Mouse (Mus musculus): ENCODE data around the gene Foxn3.

Gene Foxn3

GRCm38 (mm10) chr12:99562073-99562866, 1.1 kb downstream of the Foxn3 start:
- peak; percentile 71 for DNase-seq (ENCODE audit: low read depth, low spot score)

DNA sequence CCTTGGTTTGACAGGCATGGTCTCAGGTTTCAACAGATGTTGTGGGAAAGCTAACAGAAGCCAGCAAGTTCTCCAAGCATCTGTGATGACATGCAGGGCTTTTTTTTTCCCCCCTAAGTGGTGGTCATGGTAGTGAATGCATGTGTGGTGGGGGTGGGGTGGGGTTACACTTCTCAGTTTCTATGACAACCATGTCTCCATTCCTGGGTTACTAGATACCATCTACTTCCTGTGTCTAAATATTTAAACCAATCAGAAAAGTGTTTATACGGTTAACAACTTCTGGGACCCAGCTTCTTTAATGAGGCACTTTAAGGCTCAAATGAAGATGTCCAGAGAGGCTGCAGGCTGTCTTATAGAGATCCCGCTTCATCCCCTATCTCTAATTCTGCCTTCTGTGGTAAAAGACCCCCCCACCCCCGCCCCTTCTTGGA, 2.0 kb downstream of the Foxn3 start:
- DNase-seq (ENCODE audit: low read depth, low spot score): no peak

DNA sequence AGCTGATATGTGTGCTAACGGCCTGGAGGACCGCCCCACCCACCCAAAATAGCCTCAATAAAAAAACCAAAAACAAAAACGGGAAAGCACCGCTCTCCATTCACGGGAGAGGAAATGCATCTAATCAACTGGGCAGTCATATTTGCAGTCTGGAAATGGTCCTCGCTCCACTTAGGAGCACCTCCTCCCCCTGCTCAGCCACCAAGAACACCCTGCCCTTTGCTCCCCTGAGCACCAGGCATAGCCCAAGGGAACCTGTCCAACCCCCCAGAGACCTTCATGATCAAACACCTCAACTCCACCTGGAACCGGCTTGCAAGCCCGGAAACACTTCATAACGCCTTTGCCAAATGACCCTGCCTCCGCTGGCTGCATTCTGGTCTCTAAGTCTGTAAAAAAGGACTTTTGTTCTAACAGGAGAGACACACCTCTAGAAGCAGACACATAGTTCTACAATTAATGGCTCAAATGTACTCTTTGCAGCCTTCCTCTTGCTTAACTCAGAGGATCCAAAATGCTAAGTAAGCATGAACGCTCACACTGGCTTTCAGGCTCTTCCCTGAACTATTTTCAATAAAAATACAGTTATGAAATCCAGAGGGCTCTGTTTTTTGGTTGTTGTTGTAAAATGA, 2.6 kb downstream of the Foxn3 start:
- peak; percentile 51 for DNase-seq (ENCODE audit: low read depth, low spot score)

DNA sequence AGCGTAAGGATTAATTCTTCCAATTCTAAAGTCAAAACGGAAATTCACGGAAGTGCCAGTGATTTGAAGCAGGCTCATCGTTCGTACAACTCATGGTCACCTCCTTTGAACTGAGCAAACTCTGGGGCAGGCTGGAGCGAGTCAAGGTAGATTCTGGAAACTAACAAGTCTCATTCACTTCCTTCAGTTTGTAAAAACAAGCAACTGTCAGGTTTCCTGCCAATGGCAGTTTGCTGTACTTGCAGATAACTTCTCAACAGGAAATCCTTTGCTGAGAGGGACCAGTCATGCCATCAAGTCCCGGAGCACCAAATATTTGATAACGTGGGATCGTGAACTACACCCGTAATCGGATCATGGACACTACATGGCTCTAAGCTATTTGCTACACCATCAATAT, 3.9 kb downstream of the Foxn3 start:
- no peak for DNase-seq (ENCODE audit: low read depth, low spot score)

DNA sequence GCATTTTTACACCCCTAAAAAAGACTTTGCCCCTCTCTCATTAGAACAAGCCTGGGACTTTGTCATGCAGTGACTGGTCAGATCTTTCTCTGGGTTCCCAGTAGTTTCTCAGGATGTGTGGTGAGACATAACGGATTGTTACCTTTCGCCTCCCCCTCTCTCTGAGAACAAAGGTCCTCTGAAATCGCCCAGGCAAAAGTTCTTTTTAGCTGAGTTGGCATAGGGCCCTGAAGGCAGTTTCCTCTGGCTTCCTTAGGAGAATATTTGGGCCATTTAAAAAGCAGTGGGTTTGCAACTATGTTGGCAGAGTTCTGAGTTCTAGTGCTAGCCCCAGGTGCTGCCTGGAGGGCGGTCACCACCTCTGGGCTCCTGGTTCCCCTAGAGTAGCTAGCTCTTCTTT, 4.9 kb downstream of the Foxn3 start:
- no peak for DNase-seq (ENCODE audit: low read depth, low spot score)

- DNase-seq (ENCODE audit: low read depth, low spot score): no peak
Measured at GRCm38 (mm10) chr12:99557498-99557897, 5.9 kb downstream of the Foxn3 start.

- no peak for DNase-seq (ENCODE audit: low read depth, low spot score)
Measured at GRCm38 (mm10) chr12:99550629-99551028, 12.8 kb downstream of the Foxn3 start.

DNA sequence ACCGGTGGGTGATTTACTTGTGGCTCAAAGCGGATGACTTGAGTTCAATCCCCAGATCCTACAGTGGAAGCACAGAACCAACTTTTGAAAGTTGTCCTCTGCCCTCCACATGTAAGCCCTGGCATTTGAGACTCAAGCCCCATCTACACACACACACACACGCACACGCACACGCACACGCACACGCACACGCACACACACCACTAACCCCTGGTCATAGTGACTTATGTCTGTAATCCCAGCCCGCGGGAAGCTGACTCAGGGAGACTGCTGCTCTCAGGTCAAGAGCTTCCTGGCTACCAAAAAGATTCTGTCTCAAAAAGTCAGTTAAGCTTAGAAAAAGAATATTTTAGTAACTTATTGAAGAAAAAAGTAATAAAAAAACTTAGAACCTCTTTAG, 13.6 kb downstream of the Foxn3 start:
- DNase-seq (ENCODE audit: low read depth, low spot score): no peak

DNA sequence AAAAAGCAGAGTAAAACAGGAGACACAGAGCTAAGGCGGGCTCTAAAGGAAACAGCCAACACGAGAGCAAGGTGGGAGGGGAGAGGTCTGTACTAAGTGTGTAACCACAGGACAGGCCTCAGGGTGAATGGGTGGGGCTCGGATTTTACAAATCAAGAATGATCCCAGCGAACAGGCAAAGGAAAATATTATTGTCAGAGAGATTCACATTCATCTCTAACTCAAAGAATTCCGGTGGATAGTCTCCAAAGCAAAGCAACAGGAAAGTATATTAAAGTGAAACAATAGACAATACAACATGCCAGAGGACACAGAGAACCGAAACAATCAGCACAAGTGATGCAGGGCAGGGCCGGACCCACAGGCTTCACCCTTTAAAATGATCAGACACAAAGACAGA, 15.0 kb downstream of the Foxn3 start:
- no peak for DNase-seq (ENCODE audit: low read depth, low spot score)

DNA sequence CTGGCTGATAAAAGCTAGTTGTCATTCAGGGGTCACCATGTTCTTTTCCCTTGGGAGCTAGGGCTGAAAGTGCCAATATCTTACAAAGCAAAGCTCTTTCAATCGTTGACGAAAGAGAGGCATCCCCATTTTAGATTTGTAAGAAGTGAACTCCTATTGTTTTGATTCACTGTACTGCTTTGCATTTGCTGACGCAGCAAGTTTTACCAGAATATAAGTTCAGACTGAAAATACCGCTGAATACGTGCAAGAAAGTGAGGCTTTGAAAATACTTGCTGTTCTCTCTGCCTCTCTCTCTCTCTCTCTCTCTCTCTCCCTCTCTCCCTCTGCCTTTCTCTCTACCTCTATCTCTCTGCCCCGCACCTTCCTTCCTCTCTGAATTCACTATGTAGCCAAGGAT, 16.1 kb downstream of the Foxn3 start:
- no peak for DNase-seq (ENCODE audit: low read depth, low spot score)

DNA sequence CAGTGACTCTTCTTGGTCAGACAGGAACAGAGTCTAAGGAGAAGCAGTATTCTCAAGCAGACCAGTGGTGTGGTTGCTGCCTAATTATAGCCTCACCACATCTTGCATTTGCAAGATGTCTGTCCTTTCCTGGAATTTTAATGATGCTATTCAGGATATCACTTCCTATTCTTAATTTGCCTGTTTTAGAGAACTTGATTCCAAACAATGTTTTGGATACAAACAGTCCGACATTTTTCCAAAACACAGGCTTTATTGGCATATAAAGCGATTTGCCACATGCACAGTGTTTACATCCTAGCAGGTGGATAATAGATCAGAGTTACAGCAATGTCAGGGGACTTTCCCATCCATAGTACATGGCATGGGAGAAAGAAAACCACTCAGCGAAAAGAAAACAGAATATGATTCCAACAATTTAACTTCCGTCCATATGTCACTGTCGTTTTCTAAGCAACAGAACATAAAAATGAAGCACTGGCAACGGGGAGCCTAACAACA, 18.1 kb downstream of the Foxn3 start:
- DNase-seq (ENCODE audit: low read depth, low spot score): no peak

- no peak for DNase-seq (ENCODE audit: low read depth, low spot score)
Measured at GRCm38 (mm10) chr12:99544262-99545128, 18.9 kb downstream of the Foxn3 start.

DNA sequence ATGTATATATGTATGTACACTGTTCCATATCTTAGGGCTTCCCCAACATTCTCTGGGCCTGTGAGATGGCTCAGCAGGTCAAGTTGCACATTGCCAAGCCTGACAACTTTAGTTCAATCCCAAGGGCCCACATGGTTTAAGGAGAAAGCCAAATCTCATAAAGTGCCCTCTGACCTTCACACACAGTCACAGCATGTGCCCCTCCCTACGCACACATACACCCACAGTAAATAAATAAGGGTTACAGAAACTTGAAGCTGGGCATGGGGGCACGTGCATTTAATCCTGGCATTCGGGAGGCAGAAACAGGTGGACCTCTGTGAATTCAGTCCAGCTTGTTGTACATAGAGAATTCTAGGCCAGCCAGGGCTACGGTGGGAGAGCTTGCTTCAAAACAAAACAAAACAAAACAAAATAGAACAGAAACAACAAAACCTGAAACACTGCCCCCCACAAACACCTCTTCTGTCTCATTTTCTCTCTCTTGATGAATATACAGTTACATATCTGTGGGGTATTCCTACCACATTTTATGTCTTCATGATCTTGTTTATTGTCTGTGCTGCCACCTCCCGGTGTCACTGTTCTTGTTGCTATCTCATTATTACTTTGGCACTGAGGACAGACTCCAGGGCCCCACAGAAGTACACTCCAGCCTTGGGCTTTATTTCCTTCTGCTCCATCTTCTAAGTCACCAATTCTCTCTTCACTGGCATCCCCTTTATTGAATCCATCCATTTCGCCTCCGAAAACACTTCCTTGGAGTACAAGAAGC, 19.8 kb downstream of the Foxn3 start:
- DNase-seq (ENCODE audit: low read depth, low spot score): no peak

GRCm38 (mm10) chr12:99540201-99540600, 23.2 kb downstream of the Foxn3 start:
- DNase-seq (ENCODE audit: low read depth, low spot score): peak; percentile 61

- no peak for DNase-seq (ENCODE audit: low read depth, low spot score)
Measured at GRCm38 (mm10) chr12:99537316-99537715, 26.1 kb downstream of the Foxn3 start.

DNA sequence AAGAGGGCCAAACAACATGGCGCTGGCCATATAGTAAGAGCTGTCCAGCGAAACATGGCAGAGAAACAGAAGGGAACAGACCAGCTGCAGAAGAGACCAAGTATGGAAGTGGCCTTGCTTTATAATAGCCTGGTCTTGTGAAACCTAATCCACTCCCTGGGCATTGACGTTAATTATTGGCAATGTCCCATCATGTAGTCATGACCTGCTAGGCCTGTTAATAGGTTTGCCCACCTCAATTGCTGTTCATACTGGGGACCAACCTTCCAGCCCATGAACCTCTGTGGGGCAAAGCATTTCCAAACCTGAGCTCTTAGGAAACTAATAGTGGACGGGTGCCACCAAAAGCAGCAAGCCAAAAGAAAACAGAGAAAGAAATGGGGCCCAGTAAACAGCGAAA, 27.0 kb downstream of the Foxn3 start:
- no peak for DNase-seq (ENCODE audit: low read depth, low spot score)

GRCm38 (mm10) chr12:99532342-99532741, 31.0 kb downstream of the Foxn3 start:
- DNase-seq (ENCODE audit: low read depth, low spot score): no peak

- no peak for DNase-seq (ENCODE audit: low read depth, low spot score)
Measured at GRCm38 (mm10) chr12:99529687-99530411, 33.5 kb downstream of the Foxn3 start.

GRCm38 (mm10) chr12:99528958-99529357, 34.4 kb downstream of the Foxn3 start:
- no peak for DNase-seq (ENCODE audit: low read depth, low spot score)

GRCm38 (mm10) chr12:99527452-99527851, 35.9 kb downstream of the Foxn3 start:
- DNase-seq (ENCODE audit: low read depth, low spot score): no peak
